Mouse (Mus musculus): ENCODE measurements around the gene Foxo1.
A peak's percentile ranks its signal among the peaks of the same experiment; 100 is the strongest.

Gene Foxo1

DNA sequence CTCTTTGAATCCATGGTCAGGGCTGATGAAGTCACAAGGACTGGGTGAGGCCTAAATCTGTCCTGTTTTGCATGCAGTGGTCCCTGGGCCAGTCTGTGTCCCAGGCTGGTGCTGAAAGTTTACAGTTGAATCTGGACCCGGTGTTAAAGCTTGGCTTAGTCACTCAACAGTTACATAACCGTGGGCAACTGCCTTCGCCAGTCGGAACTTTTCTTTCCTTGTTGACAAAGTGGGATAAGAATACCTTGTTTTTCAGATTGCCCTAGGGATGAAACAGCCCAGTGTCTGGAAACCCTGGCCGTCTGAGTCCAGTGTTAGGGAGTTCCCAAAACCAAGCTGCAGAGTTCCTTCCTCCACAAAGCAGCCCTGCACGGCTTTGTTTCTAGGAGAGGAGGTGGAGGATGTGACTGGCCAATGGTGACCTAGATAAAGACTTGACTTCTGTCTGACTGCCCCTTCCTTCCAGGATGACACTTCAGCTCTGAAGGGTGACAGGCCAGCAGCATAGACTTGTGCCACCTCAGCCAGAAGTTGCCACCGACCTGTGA, 101.8 kb downstream of the Foxo1 start:
- no peak for DNase-seq

DNA sequence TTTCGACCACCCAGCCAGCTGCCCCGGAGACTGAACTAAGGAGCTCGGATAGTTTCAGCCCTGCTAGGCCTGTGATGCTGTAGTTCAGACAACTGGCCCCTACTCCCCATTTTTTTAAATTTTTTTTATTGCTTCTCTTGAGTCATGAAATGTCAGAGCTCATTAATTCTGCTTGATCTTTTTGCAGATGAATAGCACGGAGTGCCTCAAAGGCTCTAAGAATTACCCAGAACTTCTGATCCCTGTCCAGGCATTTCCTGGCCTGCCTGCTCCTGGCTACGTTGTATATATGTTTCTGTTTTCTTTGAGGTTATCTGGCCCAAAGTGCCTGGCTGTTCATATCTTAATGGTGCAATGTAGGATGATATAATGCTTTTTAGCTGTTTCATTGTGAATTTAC, 108.8 kb downstream of the Foxo1 start:
- DNase-seq: no peak

DNA sequence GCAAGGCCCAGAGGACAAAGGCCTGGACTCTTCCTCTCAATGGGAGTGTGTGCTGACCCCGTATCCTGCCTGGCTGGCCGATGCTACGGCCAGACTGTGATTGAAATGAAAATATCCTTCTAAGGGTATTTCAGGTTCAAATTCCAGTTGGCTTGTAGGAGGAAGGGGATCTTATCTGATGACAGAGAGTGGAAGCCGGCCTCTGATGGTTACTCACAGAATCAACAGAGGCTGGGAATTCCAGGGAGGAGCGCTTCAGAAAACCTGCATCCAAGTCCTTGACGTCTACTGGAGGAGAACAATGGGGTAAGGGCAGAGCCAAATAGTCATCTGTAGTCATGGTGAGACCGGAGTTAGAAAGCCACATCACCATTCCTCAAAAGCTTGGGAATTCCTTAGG, 115.2 kb downstream of the Foxo1 start:
- no peak for DNase-seq

DNA sequence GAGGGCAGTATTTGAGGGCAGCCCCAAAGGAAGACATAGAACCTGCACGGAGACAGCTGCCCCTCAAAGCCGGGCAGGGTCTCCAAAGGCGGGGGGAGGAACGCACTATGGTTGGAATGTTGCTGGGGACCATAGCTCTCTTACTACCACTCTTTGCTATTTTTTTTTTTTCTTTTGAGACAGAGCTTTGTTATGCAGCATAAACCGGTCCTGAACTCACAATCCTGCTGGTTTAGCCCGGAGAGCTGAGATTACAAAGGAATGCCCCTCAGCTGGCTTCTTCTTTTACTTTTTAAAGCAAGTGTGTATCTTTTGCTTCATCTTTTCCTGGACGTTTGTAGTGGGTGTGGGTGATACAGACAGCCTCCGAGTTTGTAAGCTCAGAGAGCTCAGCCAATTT, 118.2 kb downstream of the Foxo1 start:
- DNase-seq: no peak

DNA sequence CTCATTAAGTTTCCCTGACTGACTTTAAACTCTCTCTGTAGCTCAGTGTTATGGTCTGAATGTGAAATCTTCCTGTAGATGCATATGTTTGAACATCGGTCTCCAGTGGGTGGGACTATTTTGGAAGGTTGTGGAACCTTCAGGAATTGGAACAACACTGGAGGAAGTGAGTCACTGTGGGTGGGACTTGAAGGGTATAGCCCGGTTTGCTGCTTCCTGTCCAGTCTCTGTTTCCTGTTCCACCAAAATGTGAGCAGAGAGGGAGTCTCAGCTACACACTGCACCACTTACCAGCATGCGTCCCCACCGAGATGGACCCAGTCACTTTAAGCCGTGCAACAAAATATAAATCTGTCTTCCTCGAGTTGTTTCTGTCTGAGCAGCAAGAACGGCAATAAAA, 122.2 kb downstream of the Foxo1 start:
- no peak for DNase-seq

DNA sequence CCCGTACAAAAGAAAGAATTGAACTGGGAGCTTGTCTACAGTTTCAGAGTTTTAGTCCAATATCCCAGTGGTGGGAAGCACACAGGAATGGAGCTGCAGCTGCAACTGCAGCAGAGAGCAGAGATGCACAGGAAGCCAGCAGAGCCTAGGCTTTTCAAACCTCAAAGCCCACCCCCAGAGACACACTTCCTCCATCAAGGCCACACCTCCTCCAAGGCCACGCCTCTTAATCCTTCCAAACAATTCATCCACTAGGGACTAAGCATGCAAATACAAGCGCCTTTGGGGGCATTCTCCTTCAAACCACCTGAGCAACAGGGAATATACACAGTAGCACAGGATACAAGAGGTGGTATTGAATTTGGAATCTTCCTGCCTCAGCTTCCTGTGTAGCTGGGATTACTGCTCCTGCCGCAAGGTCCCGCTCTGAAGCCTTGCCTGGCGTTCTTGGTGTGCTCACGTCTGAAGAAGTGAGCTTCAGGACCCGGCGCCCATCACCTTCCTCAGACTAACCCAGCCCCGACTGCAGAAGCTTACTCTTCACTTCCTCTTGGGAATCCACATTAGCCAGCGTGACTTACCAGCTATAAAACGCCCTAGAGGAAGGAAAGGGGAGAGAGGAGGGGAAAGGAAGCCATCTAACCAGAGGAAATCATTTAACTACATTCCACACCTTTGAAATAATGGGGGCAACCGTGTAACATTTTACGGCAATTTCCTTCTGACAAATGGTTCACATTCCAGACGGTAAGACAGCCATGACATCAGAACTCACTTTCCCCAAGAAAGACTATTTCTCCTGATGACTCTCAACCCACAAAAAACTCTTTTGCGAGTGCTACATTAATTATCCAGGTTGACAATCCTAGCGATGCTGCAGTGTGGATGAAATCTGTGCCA, 122.9 kb downstream of the Foxo1 start:
- no peak for DNase-seq

DNA sequence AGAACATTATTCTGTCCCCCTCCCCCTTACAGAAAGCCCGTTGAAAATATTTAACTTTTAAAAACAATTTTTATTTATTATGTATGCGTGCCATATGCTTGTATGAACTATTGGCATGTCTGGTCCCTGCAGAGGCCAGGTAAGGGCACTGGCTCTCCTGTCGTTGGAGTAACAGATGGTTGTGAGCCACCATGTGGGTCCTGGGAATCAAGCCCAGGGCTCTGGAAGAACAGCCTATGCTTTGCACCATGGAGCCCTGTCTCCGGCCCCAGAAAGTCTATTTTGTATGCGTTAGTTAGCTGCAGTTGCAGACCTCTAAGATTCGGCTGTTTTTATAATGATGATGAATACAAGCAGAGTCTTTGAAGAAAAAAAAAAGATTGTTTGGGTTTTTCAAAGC, 123.8 kb downstream of the Foxo1 start:
- peak; percentile 84 to 92 for DNase-seq

DNA sequence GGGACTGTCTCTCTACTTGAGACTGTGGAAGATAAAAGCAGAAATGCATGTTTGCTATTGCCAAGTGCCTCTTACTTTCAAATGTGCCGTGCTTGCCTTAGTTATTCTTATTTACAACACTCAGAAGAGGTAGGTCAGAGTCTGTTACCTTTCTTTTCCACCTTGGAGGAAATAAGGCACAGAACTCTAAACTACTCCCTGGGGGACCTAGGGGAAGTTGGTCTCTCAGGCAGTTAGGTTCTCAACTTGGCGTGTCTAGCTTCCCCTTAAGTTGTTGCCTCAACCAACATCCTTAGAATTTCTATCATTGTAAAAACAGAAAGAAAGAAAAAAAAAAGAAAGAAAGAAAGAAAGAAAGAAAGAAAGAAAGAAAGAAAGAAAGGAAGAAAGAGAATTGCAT, 124.4 kb downstream of the Foxo1 start:
- DNase-seq: no peak

DNA sequence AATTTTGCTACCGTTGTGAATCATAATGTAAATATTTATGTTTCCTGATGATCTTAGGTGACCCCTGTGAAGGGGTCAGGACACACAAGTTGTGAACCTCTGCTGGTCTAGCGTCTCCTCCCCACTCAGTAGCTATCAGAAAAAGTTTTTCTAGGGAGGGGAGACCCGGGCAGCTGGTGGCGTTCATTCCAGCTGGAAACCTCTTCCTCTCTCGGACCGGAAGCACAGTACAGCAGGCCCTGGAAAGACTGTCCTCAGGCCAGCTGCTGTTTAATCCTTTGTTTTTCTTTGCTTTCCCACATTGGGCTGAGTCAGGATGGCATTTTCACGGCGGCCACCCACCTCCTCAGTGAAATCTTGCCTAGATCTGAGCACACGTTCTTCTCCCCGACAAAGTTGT, 125.0 kb downstream of the Foxo1 start:
- no peak for DNase-seq

DNA sequence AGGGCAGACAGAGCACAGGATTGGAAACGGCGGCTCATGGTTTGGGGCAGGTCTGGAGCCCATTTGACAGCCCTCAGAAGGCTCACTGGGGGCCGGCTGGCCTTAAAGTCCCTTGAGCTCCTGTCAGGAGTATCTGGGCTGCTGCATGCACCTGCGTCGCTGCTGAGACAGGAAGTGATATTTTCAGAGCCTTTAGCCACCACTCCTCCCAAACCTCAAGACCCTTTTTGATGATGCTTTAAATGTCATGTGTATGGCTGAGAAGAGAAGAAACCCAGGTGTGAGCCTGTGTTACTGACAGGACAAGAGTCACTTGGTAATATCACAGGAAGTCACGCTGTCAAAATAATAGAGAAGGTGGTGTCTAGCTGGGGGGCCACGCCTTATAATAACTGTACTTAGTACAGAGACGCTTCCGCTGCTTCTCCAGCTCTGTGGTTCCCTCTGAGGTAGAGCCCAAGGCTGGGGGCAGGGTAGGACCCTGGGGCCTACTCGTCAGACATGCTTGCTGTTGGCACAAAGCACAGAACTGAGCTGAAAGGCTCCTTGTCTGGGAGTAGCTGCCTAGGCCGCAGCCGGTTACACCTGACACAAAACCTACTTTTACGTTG, 128.1 kb downstream of the Foxo1 start:
- DNase-seq: no peak

DNA sequence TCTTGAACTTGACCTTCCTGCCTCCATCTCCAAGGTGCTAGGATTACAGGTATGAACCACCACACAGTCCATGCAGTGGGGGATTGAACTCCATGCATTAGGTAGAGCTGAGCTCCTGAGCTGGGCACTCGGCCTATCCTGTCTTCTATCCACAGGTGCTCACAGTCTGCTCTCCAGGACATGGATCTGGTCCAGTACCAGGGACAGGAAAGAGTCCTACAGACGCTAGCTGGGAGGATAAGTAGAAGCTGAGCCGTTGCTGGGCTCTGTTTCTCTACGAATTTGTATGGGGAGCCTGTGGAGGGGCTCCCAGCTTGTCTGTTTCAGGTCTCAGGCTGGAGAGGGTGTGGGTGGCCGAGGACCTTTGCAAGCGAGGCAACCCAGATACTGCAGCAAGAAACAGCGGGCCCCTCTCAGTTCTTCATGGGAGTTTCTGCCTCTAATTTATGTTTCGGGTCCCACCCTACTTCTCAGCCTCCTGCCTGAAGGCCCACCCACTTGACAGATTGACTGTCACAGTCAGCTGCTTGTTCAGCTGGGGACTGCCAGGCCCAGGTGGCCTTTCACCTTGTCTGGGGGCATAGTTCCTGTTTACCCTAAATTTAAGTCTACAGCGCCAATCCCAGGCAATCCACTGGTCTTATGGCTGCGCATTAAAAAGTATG, 128.9 kb downstream of the Foxo1 start:
- peak; percentile 73 to 85 for DNase-seq

DNA sequence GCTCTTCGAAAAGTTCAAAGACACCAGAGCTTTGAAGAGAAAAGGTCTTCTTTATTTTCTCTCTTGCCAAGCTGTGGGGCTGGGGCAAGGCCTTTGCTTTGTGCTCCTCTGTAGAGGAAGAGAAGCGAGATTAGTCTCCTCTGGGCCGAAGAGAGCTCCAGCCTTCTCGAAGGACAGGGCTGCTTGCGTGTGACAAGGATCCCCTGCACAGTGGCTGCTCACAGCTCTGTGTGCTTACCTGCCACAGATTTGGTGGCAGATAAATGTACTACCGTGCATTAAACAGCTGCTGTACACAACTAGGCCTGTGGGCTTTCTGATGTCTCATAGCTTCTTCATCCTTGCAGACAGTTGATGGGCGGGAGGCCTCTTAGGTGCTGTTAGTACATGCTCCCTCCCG, 129.8 kb downstream of the Foxo1 start:
- DNase-seq: no peak

DNA sequence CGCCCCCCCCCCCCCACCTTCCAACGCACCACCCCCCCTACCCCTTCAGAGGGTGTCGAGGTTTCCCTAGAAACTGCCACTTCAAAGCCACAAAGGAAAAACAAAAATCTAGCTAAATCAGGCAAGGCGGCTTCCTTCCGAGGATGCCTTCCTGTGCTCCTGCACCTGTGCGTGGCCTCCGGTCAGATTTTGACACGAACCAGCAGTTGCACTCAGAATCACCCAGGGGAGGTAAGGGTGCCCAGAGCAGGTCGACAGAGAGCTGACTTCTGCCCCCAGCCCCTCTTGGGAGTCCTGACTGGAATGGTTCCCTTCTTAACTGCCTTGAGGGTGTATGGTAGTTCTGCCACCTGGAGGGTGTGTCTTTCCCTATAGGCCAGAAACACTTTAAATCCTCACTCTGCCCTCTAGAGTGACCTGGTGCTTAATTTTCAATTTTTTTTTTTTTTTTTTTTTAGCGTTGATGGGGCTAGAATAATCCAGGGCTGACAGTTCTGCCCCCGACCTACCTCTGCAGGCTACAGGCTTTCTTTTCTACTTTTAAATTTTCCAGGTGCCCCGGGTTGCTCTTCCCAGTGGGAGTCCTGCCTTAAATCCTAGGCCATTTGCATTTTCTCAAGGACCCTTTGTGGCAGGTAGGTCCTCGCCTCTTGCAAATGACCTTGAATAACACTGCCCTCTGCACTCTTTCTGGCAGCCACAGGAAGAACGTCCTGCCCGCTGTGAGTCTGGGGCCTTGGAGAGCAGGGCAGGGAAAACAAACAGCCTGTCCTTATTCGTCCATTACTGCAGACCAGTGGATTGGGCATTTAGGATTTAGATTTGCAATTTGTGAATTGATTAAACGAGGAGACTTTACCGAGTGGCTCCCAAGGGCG, 132.4 kb downstream of the Foxo1 start:
- no peak for DNase-seq

DNA sequence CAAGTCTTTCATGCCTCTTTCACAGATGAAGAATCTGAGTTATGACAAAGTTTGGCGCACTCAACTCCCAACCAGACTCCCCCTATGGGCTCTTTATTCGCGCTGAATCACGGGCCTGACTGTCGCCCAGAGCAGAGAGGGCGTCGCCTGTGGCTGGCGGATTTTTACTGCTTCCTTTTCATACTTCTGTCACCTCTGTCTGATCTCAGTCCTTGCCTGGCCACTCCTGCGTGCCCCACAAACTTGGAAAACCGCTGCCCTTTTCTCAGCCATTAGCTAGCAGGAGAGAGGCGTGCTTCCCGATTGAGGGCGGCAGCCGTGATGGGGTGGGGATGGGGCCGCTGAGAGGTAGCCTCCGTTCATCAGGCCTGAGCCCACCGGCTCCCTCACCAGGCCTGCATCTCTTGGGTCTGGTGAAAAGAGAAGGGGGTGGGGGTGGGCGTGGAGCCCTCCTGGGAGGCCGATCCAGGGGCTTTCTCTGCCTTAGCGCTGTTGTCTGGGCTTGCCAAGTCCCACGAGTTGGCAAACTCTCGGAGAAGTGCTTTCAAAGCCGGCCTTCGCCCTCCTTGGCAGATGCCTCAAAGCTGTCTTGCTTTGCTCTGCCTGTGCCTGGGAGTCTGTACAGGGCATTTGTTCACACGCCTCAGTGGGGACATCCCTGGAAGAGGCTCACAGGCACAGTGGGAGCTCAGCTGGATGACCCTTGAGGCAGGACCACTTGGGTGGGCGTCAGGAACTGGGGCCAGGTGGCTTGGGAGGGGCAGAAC, 133.2 kb downstream of the Foxo1 start:
- DNase-seq: peak; percentile 43 to 45

Measured in cerebellum, postnatal 14 days (tissue).